Mouse (Mus musculus): ENCODE data around the gene Slc19a3.

The Slc19a3 gene

DNA sequence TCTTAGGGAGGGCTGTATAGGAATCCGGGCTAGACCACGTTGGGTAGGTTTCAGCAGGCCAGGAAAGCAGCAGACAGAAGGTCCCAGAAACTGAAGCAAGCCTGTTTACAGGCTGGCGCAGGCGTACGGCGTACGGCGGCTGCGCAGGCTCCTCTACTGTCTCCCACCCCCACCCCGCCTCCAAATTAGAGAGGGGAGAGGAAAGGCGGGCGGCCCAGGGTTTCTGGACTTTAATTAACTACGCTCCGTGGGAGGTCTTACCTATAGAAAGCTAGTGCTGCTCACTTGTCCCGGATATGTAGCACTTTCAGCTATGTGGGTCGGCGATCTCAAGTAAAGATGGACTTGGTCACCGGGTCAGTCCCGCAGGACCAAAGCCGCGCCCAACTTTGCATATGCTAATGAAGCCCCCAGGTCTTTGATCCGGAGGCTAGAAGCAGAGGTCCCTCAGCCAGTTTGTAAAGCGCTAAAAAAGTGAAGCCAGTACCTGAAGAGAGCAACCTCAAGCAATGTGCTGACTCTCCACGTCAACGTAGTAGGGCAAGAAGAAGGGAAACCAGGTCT, at the start of gene Slc19a3:
Slc19a3 (minus strand) TSS at position 340 of the 564 bp plus-strand sequence.
- DNase-seq: peak; percentile 93

DNA sequence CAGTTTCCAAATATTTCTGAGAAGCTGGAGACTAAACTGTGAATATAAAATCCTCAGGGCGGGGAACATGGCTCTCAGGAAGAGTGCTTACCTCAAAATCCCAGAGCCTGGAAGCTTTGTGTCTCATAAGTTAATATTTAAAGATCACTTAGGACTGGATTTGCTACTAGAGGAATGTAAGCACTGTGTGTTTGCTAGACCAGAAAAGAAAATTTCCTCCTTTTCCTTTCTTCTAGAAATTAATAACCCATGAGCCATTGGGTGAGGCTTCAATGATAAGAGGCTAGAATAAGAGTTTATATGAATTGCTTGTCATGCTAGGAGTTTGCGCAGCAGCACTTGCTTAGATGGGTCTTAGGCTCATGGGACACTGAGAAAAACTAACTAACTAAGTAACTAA, 46.5 kb upstream of the Slc19a3 start:
- DNase-seq: no peak

DNA sequence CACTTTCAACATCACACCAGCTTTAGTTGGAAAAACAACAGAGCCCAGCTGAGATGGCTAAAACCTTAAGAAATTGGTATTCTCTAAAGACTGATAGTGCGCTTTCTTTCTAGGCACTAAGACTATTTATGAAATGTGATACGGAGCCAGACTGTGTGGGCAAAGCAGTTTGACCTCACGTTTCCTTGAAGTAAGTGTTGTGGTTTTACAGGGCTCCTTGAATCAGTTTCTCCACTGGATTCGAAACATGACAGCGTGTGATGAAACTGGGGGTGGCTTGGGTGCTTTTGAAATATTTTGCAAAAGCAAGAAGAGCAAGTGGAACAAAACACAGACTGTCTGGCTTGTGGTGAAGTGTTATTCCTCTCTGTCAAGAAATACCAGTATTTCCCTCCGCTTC, 38.8 kb upstream of the Slc19a3 start:
- DNase-seq: no peak

DNA sequence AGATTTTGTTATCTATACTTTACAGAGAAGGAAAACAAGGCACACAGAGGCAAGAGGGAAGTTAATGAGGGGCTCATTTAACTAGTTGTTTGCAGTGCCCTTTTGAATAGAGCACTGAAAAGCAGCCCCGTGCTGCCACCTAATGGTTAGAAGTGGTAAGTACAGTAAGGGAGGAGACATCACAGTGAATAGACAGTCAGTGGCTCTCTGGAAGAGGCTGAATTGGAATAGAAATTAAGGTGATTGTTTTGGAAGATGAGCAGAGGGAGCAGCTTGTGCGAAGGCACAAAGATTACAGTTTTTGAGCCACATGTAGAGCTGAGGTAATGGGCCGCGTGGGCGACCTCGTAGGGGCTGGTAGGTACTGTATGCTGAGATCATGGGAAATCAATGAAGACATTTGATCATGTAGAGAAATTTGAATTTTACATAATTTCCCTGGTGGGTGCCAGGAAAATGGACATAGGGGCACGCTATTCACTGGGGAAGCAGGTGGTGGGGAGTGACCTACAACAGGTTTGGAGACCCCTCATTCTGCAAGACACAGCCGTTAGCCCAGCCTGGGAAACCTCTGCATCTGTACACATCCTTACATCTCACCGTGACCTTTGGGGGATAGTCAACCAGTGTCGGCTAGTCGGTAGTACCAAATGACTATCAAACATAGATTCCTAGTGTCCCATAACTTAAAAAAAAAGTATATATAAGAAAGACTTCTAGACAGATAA, 38.1 kb upstream of the Slc19a3 start:
- DNase-seq: no peak

DNA sequence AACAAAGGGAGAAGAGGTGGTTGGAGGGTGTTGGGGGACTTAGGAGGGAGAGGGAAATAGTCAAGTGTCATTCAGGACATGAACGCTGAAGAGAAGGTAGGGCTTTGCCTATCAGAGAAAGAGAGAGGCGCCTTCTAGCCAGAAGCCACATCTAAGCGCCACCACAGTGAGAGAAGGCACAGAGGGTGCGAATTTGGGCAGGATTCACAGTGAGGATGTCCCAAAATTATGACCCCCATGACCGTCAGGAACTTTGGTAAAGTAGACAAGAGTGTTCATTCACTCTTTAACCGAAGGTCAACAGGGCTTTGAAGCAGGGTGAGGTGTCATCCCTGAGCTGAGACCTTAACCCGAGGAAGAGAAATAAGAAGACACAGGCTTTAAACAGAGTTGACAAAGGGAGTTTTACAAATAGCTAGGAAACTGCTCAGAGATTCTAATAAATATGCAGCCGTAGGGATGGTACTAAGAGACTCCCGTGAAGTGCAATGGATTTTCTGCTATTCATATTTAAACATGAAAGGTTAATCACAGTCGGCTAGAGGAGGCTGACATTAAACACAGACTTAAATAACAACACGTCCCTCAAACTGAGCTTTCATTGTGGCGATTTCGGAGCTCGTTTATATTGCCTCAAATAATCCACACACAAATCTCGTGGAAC, 37.4 kb upstream of the Slc19a3 start:
- no peak for DNase-seq

DNA sequence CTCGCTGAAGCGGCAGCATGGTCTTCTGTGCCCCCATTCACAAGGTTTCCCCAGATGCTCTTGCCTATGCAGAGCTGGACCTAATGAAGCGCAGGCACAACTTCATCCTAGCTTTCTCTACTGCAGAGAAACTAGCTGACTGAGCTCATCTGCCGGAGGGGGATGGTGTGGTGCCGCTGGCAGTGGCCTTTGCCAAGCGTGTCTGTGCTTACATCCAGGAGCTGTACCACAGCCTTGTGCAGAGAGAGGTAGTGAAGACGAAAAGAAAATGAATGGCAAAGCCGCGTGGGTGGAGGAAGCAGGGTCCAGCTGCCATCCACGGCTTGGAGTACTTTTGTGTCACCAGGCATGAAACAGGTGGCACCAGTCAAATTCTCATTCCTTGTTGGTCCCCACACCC, 29.0 kb upstream of the Slc19a3 start:
- no peak for DNase-seq

DNA sequence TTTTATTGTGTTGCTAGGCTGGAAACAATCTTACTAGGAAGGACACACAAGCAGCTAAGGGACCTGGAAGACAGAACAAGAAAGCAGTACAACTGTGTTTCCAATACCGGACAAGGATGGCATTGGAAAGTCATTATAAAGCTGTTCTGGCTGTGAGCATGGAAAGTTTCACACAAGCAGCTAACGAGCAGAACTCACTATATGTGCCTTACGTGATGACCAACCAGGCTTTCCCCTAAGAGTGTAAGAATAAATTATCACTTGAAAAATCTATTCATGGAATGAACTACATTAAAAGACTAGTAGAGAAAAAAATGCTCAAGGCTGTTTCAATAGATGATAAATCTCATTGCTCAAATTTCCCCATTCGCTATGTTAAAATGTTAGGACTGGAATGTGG, 28.3 kb upstream of the Slc19a3 start:
- DNase-seq: no peak

DNA sequence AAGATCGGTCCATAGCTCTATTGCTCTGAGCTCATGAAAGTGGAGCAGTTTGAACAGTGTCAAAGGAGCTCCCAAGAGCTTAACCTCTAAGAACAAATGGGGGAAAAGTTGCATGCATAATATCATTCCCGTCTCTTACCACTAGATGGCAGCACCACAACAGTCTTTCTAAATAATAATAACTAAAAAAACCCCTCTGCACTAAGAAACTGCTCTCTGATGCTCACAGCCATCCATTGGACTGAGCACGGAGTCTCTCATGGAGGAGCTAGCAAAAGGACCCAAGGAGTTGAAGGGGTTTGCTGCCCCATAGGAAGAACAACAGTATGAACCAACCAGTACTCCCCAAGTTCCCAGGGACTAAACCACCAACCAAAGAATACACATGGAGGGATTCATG, 26.6 kb upstream of the Slc19a3 start:
- no peak for DNase-seq

DNA sequence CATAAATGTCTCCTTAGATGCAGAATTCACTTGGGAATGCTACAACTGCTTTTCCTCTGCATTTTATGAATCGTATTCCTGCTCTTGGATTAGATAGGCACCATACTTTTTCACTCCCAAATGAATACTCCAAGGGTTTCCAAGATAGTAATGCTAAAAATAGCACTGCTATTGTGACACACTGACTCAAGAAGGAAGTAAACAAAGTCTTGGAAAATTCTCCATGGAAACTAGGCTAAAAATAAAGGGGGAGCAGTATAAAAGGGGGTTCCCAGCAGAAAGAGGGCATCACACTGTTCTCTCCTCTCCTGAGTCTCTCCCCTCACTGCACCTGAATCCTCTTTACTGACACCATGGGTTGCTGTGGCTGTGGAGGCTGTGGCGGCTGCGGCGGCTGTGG, 22.4 kb upstream of the Slc19a3 start, which contains the start of gene Krtap28-13:
Krtap28-13 (plus strand) TSS at position 288 of the 400 bp plus-strand sequence.
- DNase-seq: no peak

DNA sequence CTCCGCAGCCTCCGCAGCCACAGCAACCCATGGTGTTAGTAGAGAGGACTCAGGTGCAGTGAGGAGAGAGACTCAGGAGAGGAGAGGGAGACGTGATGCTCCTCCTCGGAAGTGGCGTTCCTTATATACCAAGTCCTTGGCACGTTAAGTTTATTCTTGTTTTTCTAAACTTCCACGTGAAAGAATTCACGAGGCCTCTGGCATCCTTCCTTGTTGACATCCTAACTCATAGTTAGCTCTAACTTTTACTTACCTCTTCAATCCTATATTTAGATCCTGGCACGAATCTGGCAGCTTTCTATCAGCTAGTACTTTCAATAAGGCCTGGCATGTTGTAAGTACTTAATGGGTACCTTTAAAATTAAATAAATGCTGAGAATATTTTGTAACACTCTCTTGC, 21.0 kb upstream of the Slc19a3 start, which contains the start of gene A030005K14Rik:
A030005K14Rik (minus strand) TSS at position 101 of the 400 bp plus-strand sequence.
- DNase-seq: no peak

DNA sequence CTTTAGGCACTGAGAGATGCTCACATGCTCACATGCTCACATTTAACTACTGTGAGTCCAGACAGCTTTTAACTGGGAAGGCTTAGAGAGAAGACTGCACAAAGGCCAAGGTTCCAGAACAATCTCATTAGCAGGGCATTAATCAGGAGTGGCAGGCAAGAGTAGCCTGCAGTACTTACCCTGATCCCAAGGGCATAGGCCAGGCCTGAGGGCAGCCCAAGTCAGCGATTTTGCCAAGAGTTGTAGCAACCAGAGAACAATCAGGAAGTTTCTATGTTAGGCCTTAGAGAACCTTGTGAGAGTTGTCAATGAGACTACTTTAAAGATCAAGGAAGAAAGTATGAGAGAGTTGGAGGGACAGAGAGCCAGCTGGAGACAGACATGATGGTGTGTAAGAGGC, 20.2 kb upstream of the Slc19a3 start:
- no peak for DNase-seq

DNA sequence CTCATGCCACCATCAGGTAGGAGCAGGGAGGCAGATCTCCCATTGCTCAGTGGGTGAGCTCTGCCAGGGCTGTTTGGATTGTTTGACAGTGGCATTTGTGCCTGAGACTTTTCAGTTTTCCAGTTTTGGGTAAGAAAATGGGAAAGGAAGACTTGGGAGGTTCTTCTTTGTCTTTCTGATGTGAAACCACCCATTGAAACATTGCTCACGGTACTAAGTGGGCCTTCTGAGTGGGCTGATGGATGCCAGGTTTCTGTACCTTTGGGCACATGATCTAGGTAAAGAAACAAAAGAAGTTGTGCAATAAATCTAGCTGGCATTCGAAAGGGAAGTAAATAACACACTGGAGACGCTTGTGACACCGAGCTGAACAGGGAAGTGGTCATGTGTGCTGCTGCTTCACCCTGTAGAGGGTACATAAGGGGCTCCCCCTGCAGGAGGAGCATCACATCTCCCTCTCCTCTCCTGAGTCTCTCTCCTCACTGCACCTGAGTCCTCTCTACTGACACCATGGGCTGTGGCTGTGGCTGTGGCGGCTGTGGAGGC, 6.7 kb upstream of the Slc19a3 start, which contains the start of gene Gm47969:
Gm47969 (plus strand) TSS at position 51 of the 546 bp plus-strand sequence.
- DNase-seq: no peak

DNA sequence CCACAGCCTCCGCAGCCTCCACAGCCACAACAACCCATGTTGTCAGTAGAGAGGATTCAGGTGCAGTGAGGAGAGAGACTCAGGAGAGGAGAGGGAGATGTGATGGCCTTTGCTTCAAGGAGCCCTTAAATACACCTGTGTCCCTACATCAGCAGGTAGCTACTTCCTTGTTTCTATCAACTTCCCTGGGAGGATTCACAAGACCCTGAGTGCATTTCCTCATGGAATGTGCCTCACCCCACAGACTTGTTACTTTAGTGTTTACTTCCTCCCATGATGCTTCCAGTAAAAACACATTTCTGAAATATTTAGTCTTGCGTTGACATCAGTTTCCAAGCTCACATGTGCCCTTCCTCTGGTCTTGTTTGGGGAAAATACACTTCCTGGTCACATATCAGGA, 4.1 kb upstream of the Slc19a3 start, which contains the start of gene Krtap28-10:
Krtap28-10 (minus strand) TSS at position 101 of the 400 bp plus-strand sequence.
- DNase-seq: no peak

DNA sequence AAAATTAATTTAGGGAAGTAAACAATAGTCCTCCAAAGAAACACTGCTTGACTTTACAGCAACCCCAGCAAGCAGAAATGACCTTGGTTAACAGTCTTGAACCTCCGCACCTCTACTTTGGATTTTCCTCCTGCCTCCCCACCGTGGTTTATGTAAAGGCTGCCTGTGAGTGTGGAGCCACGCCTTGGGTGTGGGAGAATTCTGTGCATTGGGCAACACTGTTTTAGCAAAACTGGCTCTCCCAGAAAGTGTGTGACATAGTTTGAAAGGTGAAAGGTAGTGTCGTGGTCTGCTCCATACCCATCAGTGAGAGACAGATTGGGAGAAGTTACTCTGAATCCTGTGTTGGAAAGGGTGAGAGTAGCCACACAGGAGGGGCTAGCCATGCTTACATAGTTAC, 832 bp upstream of the Slc19a3 start:
- DNase-seq: no peak

DNA sequence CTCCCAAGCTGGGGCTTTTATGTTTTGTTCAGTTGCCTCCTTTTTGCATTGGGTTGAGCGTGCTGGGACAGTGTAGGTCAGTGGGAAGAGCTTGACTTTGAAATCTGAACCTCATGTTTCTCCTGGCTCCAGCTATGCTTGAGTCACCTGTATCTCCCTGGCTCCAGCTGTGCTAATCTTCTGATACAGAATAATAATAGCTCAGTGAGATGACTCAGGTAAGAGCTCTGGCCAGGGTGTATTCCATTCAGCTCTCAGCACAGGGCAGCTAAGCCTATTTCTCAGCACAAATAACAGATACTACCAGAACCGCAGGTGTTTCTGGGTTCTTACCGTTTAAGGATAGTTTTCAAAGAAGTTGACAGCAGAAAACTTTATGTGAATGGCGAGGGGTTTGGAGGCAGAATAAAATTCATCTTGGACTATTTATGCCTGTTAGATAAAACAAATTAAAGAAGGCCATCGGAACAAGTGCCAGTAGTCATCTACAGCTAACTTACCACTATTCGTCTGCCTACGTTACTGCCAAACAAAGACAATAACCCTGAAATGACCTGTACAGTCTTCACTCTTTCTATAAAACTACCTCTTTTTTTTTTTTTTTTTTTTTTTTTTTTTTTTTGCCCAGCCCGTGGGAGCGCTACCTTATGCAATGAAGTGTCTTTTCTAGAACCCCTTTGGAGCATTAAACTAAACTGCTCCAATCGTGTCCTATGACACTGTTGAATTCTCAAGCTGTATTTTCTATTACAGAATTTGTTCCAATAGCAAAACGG, 1.2 kb downstream of the Slc19a3 start:
- DNase-seq: no peak

DNA sequence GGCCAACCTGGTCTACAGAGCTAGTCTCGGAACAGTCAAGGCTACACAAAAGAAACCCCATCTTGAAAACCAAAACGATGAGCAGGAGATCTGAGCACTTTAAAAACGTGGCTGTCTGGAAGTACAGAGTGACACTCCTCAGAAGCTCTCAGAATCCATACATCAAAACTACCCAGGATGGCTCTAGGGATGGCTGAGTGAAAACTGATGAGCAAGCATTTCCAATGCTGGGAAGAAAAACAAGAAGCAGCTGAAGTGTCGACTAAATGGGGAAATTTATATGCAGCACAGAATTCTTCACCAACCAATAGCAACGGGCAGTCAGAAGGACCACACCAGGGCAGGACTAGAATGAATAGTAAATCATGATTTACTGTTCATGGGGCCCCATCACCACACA, 3.7 kb downstream of the Slc19a3 start:
- no peak for DNase-seq

DNA sequence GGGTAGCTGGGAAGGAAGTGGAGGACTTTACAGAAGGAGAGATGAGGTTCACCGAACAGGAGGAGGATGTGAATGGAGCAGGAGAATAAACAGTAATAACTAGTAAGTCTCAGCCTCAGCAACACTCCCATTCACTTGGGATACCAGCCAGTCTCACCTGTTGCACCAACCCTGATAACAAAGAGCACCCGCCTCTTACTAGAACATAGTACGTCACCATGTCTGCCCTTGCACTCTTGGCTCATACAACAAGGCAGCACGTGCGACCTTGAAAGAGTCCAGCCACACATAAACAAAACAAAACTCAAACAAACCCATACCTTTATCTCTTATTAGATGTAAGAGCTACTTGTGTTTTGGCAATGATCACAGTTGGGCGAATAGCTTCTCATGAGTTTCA, 5.7 kb downstream of the Slc19a3 start:
- no peak for DNase-seq

DNA sequence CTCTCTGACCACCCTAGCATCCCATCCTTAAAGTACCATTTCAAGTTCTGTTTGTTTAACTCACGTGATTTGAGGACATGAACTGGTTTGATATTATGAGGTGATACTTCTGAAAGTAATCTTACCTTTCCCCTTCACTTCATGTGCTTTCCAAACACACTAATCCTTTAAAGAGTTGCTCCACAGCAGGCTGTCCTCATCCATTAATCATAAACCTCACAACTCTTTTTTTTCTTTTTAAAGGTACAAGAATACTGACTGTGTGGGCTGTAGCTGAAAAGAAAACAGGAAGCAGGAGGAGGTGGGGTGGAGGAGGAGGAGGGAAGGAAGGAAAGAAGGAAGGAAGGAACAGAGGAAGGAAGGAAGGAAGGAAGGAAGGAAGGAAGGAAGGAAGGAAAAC, 6.3 kb downstream of the Slc19a3 start:
- DNase-seq: no peak

DNA sequence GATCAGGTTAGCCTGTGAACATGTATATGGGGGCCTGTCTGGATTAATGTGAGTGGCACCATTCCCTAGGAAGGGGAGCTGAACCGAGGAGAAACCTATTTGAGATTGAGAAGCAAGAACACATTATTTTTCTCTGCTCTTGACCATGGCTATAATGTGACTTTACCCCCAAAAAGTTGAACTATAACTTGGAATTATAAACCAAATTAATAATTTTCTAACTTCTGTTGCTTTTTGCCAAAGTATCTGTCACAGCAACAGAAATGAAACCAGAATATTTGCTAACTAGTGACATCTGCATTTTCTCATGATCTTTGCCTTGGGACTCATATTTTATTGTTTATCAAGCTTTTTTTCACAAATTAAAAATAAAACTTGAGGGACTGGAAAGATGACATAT, 21.7 kb downstream of the Slc19a3 start:
- peak; percentile 24 for DNase-seq

DNA sequence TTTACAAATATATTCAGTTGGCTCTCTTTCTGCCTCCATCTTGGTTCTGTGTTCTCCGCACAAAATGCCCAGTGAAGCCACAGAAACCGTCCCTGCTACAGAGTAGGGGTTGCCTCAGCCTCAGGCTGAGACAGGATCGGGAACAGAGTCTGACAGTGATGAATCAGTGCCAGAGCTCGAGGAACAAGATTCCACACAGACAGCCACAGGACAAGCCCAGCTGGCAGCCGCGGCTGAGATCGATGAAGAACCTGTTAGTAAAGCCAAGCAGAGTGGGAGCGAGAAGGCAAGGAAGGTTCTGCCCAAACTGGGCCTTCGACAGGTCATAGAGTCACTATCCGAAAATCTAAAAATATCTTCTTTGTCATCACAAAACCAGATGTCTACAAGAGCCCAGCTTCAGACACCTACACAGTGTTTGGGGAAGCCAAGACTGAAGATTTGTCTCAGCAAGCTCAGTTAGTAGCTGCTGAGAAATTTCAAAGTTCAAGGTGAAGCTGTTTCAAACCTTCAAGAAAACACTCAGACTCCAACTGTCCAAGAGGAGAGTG, 22.8 kb downstream of the Slc19a3 start:
- DNase-seq: peak; percentile 40

DNA sequence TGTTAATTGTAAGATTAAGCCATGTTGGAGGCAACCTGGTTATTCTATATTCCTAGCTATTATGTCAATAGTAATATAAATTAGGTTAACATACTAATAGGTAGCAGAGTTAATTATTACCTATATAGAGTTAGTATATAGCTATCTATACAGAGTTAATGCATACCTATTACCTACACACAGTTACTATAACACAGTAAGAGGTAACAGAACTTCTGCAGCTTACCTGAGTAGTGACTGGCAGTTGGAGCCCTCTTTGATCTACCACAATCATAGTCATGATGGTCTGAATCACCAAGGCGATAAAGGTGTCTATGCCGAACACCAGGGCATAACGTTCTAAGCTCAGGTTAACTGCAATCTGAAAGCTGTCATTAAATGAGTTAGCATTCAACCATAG, 23.8 kb downstream of the Slc19a3 start:
- DNase-seq: no peak

DNA sequence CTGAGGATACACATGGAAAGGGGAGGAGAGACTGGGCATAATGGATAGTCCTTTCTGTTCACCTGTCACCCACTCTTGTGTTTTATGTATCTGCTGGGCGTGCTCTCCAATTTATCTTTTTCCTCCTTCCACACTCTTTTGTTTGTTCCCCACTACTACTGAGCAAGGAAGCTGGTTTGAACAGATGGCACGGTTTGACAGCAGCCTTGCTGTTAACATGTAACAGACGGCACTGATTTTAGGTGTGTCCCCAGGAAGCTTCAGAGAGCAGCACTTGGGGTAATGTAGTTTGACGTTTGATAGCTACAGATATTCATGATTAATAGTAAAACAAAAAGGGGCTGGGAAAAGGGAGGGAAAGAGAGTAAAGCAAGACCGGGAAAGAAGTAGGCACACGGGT, 30.8 kb downstream of the Slc19a3 start:
- peak; percentile 41 for DNase-seq

All from heart, adult 11 months (tissue).